Mouse (Mus musculus): ENCODE measurements around the gene Eps15. TPM values are rescaled to one million over a fixed set of nuclear protein-coding genes. Genes with fewer than 3 reads are reported as not detected.

The Eps15 gene
- 148 and 159 TPM in 2 replicates for polyA plus RNA-seq (2012; rRNA removed)

DNA sequence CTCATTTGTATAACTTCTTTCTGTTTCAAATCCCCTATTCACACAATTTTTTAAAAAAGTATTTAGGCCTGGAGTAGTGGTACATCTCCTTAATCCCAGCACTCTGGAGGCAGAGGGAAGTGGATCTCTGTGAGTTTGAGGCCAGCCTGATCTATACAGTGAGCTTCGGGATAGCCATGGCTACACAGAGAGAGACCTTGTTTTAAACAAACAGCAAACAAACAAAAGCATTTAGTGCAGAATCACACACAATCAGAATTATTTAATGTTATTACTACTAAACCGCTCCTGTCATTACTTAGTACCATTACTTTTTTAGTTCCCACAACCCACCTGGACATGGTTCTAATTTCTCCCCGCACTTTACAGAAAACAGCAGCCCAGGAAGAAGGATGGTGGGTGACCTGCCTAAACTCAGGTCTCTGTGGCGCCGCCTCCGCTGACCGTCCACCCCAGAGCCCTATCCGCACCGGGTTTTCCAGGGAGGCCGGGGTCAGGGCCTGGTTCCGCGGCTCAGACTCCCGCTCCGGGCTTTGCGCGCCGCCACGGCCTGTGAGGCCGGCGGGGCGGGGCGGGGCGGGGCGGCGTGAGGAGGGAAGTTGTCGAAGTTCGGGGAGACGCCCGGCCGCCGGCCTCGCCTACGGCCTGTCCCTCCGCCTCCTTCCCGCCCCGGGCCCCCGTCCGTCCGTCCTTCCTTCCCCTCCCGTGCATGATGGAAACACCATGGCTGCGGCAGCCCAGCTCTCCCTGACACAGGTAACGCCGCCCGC is at the start of gene Eps15:
TSS of gene Eps15 (plus strand) at position 580 of the 770 bp plus-strand sequence.
- peak within 1 kb of the TSS; percentile 58 for H3K4me3 ChIP-seq (ENCODE audit: insufficient read depth, low read length)
- no peaks in the 10 kb centered on the region for H3K4me1 ChIP-seq (ENCODE audit: control insufficient read depth, insufficient read depth, low read length)
- TF ChIP-seq CTCF (IDR thresholded peaks at IDR 0.05; ENCODE audit: extremely low read depth, insufficient read depth, low read length) (no peak), POLR2A (IDR thresholded peaks at IDR 0.05; ENCODE audit: extremely low read depth, insufficient read depth, low read length) (no peak)
- 0 out of 2 replicates have a peak within 1 kb of the TSS, but pooled peaks have one; percentile 33 for H3K27ac ChIP-seq (ENCODE audit: insufficient read depth, low read length)

DNA sequence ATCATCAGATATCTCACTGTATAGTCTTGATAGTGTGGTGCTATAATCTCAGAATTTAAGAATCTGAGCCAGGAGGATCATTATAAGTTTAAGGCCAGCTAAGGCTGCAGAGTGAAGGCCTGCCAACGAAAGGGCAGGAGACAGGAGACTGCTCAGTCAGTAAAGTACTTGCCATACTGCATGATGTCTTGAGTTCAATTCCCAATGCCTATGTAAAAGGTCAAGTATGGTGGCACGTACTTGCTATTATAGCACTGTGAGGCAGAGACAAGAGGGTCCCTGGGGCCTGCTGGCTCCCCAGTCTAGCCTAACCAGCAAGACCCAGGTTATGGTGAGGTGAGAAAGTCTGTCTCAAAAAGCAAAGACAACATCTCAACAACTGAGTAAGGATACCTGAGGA is 45.9 kb upstream of the Eps15 start, which contains the start of gene Calr4:
TSS of gene Calr4 (plus strand) at position 301 of the 400 bp plus-strand sequence.
- Histone ChIP-seq H3K27ac (ENCODE audit: insufficient read depth, low read length) (no peak within 1 kb of the TSS), H3K4me1 (ENCODE audit: control insufficient read depth, insufficient read depth, low read length) (no peaks in the 10 kb centered on the region), H3K4me3 (ENCODE audit: insufficient read depth, low read length) (no peak within 1 kb of the TSS)
- no peak for TF ChIP-seq CTCF (IDR thresholded peaks at IDR 0.05; ENCODE audit: extremely low read depth, insufficient read depth, low read length)
- TF ChIP-seq POLR2A (IDR thresholded peaks at IDR 0.05; ENCODE audit: extremely low read depth, insufficient read depth, low read length), result no peak

DNA sequence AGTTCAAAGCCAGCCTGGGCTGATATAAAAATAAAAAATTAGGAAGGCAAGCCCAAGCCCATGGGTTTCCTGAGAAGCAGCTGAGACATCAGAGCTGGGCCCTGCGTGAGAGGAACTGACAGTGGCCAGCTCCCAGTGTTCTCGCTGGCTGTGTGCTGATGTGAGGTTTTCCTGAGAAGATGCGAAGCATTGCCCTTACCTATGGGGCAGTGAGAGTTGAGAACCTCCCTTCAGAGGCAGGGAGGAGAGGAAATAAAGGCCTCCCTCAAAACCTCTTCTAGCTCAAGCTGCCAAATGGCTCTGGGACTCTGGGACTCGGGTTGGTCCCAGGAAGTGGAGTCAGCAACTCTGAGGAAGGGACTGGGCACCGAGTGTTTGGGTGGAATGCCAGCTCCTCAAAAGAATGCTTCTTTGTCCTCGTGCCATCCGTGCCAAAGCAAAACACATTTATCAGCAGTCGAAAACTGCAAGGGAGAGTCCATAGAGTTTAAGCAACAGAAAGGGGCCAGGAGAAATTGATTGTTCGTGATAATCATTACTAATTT is 45.2 kb upstream of the Eps15 start:
- TF ChIP-seq POLR2A (IDR thresholded peaks at IDR 0.05; ENCODE audit: extremely low read depth, insufficient read depth, low read length), result no peak
- TF ChIP-seq CTCF (IDR thresholded peaks at IDR 0.05; ENCODE audit: extremely low read depth, insufficient read depth, low read length), result no peak
- Histone ChIP-seq H3K4me3 (ENCODE audit: insufficient read depth, low read length) (no peak overlapping the region), H3K4me1 (ENCODE audit: control insufficient read depth, insufficient read depth, low read length) (no peaks in the 10 kb centered on the region), H3K27ac (ENCODE audit: insufficient read depth, low read length) (no peak overlapping the region)

DNA sequence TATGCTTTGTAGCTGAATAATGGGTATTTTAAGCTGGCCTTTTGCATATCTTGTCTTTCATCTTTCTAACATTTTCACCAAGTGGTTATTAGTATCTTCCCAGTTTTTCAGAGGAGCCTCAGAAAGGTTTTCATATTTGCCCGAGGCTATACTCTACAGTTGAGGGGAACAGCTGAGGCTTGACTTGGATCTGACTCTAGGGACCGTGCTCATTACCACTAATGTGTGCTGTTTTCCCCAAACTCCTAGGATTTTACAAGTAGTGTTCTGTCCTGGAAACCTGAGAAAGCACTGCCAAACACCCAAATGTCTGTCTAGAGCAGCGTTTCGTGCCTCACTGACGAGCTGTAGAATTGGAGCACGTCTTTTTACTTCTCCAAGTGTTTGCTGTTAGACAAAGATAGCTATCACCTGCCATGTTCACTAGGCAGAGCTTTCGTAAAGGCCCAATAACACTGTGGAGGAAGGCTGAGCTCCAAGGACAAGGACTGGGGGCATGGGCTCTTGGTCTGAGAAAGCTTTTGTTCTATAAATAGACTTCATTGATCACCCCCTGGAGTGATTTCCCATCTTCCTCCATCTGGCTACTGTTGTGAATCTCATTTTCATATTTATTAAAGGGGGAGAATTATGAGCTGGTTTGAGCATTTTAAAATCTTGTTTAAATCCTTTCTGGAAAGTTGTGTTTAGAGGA is 43.7 kb upstream of the Eps15 start:
- no peak overlapping the region for H3K4me3 ChIP-seq (ENCODE audit: insufficient read depth, low read length)
- TF ChIP-seq POLR2A (IDR thresholded peaks at IDR 0.05; ENCODE audit: extremely low read depth, insufficient read depth, low read length) (no peak), CTCF (IDR thresholded peaks at IDR 0.05; ENCODE audit: extremely low read depth, insufficient read depth, low read length) (no peak)
- no peaks in the 10 kb centered on the region for H3K4me1 ChIP-seq (ENCODE audit: control insufficient read depth, insufficient read depth, low read length)
- no peak overlapping the region for H3K27ac ChIP-seq (ENCODE audit: insufficient read depth, low read length)

DNA sequence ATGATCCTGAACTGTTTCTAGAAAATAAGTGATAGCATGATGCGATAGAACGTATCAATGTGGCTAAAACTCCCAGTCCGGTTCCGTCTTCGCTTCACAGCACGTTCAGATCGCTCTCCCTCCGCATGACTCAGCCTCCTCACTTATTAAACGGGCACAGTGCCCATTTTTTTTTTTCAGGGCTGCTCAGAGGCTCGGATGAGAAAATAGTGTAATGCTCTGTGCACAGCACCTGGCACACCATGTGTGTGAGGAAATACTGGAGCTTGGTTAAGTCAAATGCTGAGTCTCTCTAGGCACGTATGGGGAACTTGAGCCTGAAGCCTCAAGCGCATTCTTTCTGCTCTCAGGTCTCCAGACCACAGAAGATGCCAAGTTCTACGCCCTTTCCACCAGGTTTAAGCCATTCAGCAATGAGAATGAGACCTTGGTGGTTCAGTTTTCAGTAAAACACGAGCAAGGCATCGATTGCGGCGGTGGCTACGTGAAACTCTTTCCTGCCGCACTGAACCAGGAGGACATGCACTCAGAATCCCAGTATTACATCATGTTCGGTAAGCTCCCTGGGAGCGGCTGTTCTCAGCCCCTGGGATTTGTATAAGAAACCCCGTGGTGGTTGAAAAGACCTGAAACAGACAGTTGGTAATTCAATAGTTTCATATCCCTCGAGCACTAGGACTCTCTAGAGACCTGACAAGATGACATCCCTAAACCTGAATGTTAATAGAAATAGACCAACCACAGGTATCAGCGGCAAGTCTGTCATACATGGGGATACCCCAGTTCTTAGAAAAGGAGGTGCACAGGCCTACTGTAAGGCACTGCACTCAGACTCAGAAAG is 41.4 kb upstream of the Eps15 start:
- TF ChIP-seq CTCF (IDR thresholded peaks at IDR 0.05; ENCODE audit: extremely low read depth, insufficient read depth, low read length) (no peak), POLR2A (IDR thresholded peaks at IDR 0.05; ENCODE audit: extremely low read depth, insufficient read depth, low read length) (no peak)
- Histone ChIP-seq H3K4me3 (ENCODE audit: insufficient read depth, low read length) (no peak overlapping the region), H3K27ac (ENCODE audit: insufficient read depth, low read length) (no peak overlapping the region), H3K4me1 (ENCODE audit: control insufficient read depth, insufficient read depth, low read length) (no peaks in the 10 kb centered on the region)

DNA sequence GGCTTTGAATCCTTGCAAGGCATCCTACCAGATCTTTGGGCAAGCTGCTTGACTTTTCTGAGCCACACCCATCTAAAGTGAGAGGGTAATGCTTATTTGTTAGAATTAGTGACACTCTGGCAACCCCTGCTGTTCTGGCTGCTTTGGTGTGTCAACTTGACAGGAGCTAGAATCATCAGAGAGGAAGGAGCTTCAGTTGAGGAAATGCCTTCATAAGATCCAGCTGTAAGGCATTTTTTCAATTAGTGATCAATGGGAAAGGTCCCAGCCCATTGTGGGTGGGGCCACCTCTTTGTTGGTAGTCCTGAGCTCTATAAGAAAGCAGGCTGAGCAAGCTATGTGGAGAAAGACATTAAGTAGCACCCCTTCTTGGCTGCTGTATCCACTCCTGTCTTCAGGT is 38.8 kb upstream of the Eps15 start:
- no peaks in the 10 kb centered on the region for H3K4me1 ChIP-seq (ENCODE audit: control insufficient read depth, insufficient read depth, low read length)
- no peak overlapping the region for H3K27ac ChIP-seq (ENCODE audit: insufficient read depth, low read length)
- TF ChIP-seq CTCF (IDR thresholded peaks at IDR 0.05; ENCODE audit: extremely low read depth, insufficient read depth, low read length) (no peak), POLR2A (IDR thresholded peaks at IDR 0.05; ENCODE audit: extremely low read depth, insufficient read depth, low read length) (no peak)
- H3K4me3 ChIP-seq (ENCODE audit: insufficient read depth, low read length), result no peak overlapping the region

DNA sequence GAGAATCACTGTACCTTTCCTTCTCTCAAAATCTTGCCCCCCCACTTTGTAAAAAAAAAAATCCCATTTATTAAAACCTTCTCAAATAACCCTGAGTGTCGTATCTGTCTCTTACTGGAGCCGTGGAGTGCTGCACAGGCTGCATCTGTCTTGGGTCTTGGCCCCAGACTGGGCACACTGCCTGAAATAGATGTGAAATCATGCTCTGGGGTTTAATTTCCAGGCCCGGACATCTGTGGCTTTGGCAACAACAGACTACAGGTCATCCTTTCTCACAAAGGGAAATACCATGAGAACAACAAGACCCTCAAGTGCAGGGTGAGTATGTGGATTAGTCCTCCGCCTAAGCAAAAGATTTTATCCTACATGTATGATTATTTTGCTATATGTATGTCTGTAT is 38.1 kb upstream of the Eps15 start:
- Histone ChIP-seq H3K4me3 (ENCODE audit: insufficient read depth, low read length) (no peak overlapping the region), H3K4me1 (ENCODE audit: control insufficient read depth, insufficient read depth, low read length) (no peaks in the 10 kb centered on the region), H3K27ac (ENCODE audit: insufficient read depth, low read length) (no peak overlapping the region)
- TF ChIP-seq CTCF (IDR thresholded peaks at IDR 0.05; ENCODE audit: extremely low read depth, insufficient read depth, low read length) (no peak), POLR2A (IDR thresholded peaks at IDR 0.05; ENCODE audit: extremely low read depth, insufficient read depth, low read length) (no peak)

DNA sequence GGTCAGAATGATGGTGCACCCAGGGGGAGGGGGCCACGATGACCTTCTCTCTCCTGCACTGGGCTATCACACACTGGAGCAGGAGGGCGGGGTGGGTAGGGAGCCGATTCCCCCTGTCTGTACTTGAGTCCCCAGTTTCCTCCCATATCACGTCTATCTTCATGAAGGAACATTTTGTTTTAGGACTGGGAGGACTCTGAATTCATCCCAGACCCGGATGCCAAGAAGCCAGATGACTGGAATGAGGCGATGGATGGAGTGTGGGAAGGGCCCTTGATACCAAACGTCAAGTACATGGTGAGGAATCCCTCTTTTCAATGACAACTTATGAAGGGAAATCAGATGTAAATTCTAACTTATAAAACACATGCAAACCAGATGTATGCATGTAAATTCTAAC is 35.6 kb upstream of the Eps15 start:
- H3K4me3 ChIP-seq (ENCODE audit: insufficient read depth, low read length), result no peak overlapping the region
- H3K4me1 ChIP-seq (ENCODE audit: control insufficient read depth, insufficient read depth, low read length), result no peaks in the 10 kb centered on the region
- H3K27ac ChIP-seq (ENCODE audit: insufficient read depth, low read length), result no peak overlapping the region
- no peak for TF ChIP-seq POLR2A (IDR thresholded peaks at IDR 0.05; ENCODE audit: extremely low read depth, insufficient read depth, low read length)
- TF ChIP-seq CTCF (IDR thresholded peaks at IDR 0.05; ENCODE audit: extremely low read depth, insufficient read depth, low read length), result no peak

DNA sequence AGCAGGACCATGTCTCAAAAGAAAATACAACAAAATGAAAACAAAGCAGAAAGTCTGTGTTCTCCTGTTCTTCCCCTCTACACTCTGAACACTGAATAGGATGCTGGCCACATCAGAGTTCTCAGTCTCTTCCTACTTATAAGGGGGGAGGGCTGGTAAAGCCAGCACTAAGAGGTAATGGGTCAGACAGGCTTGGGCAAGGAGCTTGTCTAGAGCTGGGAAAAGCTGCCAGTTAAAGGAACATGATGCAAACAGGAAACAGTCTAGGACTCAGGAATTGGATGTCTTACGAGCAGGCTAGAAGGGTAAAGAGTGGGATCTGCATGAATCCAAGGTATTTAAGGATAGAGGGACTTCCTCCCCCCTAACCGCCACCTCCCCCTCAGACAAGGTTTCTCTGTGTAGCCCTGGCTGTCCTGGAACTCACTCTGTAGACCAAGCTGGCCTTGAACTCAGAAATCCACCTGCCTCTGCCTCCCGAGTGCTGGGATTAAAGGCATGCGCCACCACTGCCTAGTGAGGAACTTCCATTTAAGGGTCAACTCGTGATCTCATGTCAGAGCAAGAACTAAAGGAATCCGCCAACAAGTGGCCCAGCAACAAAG is 35.0 kb upstream of the Eps15 start:
- Histone ChIP-seq H3K27ac (ENCODE audit: insufficient read depth, low read length) (no peak overlapping the region), H3K4me1 (ENCODE audit: control insufficient read depth, insufficient read depth, low read length) (no peaks in the 10 kb centered on the region), H3K4me3 (ENCODE audit: insufficient read depth, low read length) (no peak overlapping the region)
- TF ChIP-seq POLR2A (IDR thresholded peaks at IDR 0.05; ENCODE audit: extremely low read depth, insufficient read depth, low read length) (no peak), CTCF (IDR thresholded peaks at IDR 0.05; ENCODE audit: extremely low read depth, insufficient read depth, low read length) (no peak)
